Comparison of ENCODE assay signal across 8 mouse cellular contexts in the genomic region with DNA sequence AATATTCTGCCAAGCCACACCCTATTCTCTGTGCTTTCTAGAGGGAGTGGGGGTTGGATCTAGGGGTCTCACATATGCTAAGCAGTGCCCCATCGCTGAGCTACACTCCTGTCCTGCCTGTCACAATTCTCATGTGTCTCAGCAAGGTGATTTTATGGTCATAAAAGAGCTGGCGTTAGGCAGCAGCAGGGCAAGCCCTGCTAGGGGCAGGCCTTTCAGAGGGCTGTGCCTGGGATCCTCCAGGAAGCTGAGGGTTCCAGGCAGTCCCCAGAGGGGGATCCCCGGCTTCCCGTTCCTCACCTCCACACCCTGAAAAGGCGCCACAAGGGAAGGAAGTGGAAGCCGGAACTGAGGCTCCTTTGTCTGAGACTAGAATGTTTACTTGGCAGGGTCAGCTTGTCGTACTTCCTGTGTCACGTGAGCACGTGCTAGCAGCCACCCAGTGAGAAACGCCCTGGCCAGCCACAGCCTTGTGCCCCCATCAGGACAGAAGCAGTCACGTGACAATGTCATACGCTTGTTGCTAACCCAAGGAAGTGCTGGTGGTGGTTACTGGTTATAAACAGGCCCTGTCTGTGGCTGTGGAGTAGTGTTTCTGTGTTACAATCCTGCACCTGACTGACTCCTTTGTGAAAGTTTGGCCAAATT.
DNase-seq lines count a peak whose midpoint lies in the region; ATAC-seq and TF ChIP-seq lines count a peak whose summit lies in the region.

No protein-coding gene starts in this region.

- no peak for TF ChIP-seq POLR2A in CH12.LX (IDR thresholded peaks at IDR 0.05; ENCODE audit: low read depth, low read length)

- H3K79me2 ChIP-seq in CH12.LX (replicated peaks; ENCODE audit: control insufficient read depth, extremely low read depth, insufficient read depth, poor library complexity, severe bottlenecking): no peaks in the 10 kb centered on the region

- peak overlapping the region in 1 of 3 experiments; percentile 19 for H3K4me3 ChIP-seq in CH12.LX (replicated peaks in 1 of 3; ENCODE audit: low read depth in 2 of 3, low read length in 2 of 3, poor library complexity in 1 of 3)
- peak overlapping the region; percentile 7; the same call in 1 of the 2 replicates for H3K4me3 ChIP-seq in intestine, embryonic 15.5 days (replicated peaks)
- peak overlapping the region; percentile 17; the same call in 1 of the 2 replicates for H3K4me3 ChIP-seq in liver, postnatal 0 days (ENCODE audit: low read depth, low read length)
- no peak overlapping the region; the same call in 1 of the 2 replicates for H3K4me3 ChIP-seq in neural tube, embryonic 11.5 days (ENCODE audit: low read depth, low read length)
- no peak overlapping the region for H3K4me3 ChIP-seq in layer of hippocampus, adult 2 months

- peaks cover 6 to 28% of the 10 kb centered on the region in 2 experiments for H3K4me1 ChIP-seq in CH12.LX (ENCODE audit: control insufficient read depth in 1 of 2, insufficient read depth in 2 of 2)
- peaks cover 5% of the 10 kb centered on the region; the same call in 1 of the 2 replicates for H3K4me1 ChIP-seq in intestine, embryonic 15.5 days (replicated peaks)
- peaks cover 6% of the 10 kb centered on the region; the same call in 1 of the 2 replicates for H3K4me1 ChIP-seq in liver, postnatal 0 days (ENCODE audit: insufficient read depth)
- peaks cover 6% of the 10 kb centered on the region; the same call in 1 of the 2 replicates for H3K4me1 ChIP-seq in neural tube, embryonic 11.5 days (ENCODE audit: control insufficient read depth, insufficient read depth, low read length)

- intact Hi-C loops in gastrocnemius, postnatal 36 days (cut with DNase I): loop anchor here (10.0 kb wide), 1 partner anchor 711 kb away; no protein-coding TSS in a partner anchor

- no peak for TF ChIP-seq RAD21 in CH12.LX (IDR thresholded peaks at IDR 0.05; ENCODE audit: low read depth, low read length)

- peak; percentile 82 for DNase-seq in CH12.LX (ENCODE audit: extremely low read depth)
- DNase-seq in brain, adult 2 months (ENCODE audit: low read depth, low spot score): peak; percentile 11
- peak; percentile 22 to 32 for DNase-seq in gastrocnemius, postnatal 36 days
- peak; percentile 73 for DNase-seq in liver, postnatal 0 days
- DNase-seq in neural tube, embryonic 11.5 days (ENCODE audit: low spot score): peak; percentile 67
- DNase-seq in thymus, postnatal 4 days: peak; percentile 73
- no peak for DNase-seq in layer of hippocampus, adult 2 months (ENCODE audit: low spot score in 2 of 2)

- peaks cover 10% of the 10 kb centered on the region for H3K9me3 ChIP-seq in CH12.LX (replicated peaks; ENCODE audit: low read length)
- no peaks in the 10 kb centered on the region for H3K9me3 ChIP-seq in intestine, embryonic 15.5 days
- no peaks in the 10 kb centered on the region for H3K9me3 ChIP-seq in liver, postnatal 0 days (ENCODE audit: low read length)
- no peaks in the 10 kb centered on the region for H3K9me3 ChIP-seq in neural tube, embryonic 11.5 days (ENCODE audit: control insufficient read depth, low read length)

- H3K27ac ChIP-seq in CH12.LX (ENCODE audit: insufficient read depth, low read depth): no peak overlapping the region
- peak overlapping the region; percentile 72 for H3K27ac ChIP-seq in intestine, embryonic 15.5 days
- peak overlapping the region; percentile 29; the same call in 1 of the 2 replicates for H3K27ac ChIP-seq in liver, postnatal 0 days (ENCODE audit: low read depth)
- 0 out of 2 replicates have a peak overlapping the region, but pooled peaks have one; percentile 35 for H3K27ac ChIP-seq in neural tube, embryonic 11.5 days (ENCODE audit: low read depth, low read length)
- H3K27ac ChIP-seq in layer of hippocampus, adult 2 months: no peak overlapping the region

- TF ChIP-seq CTCF in CH12.LX (conservative IDR thresholded peaks at IDR 0.05 in 1 of 2, IDR thresholded peaks at IDR 0.05 in 1 of 2; ENCODE audit: low read depth in 2 of 2, low read length in 2 of 2): no peak
- TF ChIP-seq CTCF in liver, postnatal 0 days (IDR thresholded peaks at IDR 0.05; ENCODE audit: low read depth): no peak
- no peak for TF ChIP-seq CTCF in layer of hippocampus, adult 2 months (conservative IDR thresholded peaks at IDR 0.05)

- H3K27me3 ChIP-seq in CH12.LX (replicated peaks): no peaks in the 10 kb centered on the region
- H3K27me3 ChIP-seq in intestine, embryonic 15.5 days (replicated peaks): peaks cover 6% of the 10 kb centered on the region; the same call in 1 of the 2 replicates
- peaks cover 10% of the 10 kb centered on the region; the same call in 1 of the 2 replicates for H3K27me3 ChIP-seq in liver, postnatal 0 days (ENCODE audit: insufficient read depth, low read length)
- peaks cover 28% of the 10 kb centered on the region for H3K27me3 ChIP-seq in neural tube, embryonic 11.5 days (ENCODE audit: control insufficient read depth, insufficient read depth, low read length)

- no peak overlapping the region for H3K9ac ChIP-seq in CH12.LX (ENCODE audit: insufficient read depth, low read depth)
- H3K9ac ChIP-seq in intestine, embryonic 15.5 days: 0 out of 2 replicates have a peak overlapping the region, but pooled peaks have one; percentile 10
- H3K9ac ChIP-seq in liver, postnatal 0 days (replicated peaks): no peak overlapping the region
- peak overlapping the region; percentile 50 for H3K9ac ChIP-seq in neural tube, embryonic 11.5 days (ENCODE audit: low read length)

- H3K36me3 ChIP-seq in CH12.LX (replicated peaks in 1 of 2; ENCODE audit: control insufficient read depth in 1 of 2, insufficient read depth in 1 of 2, low read length in 1 of 2): no peaks in the 10 kb centered on the region
- H3K36me3 ChIP-seq in intestine, embryonic 15.5 days: no peaks in the 10 kb centered on the region
- no peaks in the 10 kb centered on the region for H3K36me3 ChIP-seq in liver, postnatal 0 days (replicated peaks; ENCODE audit: insufficient read depth, low read length)
- H3K36me3 ChIP-seq in neural tube, embryonic 11.5 days (ENCODE audit: control insufficient read depth, insufficient read depth, low read length): no peaks in the 10 kb centered on the region

- peak; percentile 89 for ATAC-seq in intestine, embryonic 15.5 days
- ATAC-seq in liver, postnatal 0 days: peak; percentile 91
- peak; percentile 79 for ATAC-seq in neural tube, embryonic 11.5 days (ENCODE audit: insufficient read depth, low FRiP score, low TSS enrichment)

- 13% methylated on average over 12 of the region's 12 CpGs for WGBS in intestine, embryonic 15.5 days
- 15% methylated on average over 12 of the region's 12 CpGs for WGBS in liver, postnatal 0 days (ENCODE audit: insufficient replicate concordance)
- WGBS in neural tube, embryonic 11.5 days: 19% methylated on average over 12 of the region's 12 CpGs

- dilution Hi-C loops in CH12.LX (cut with MboI; ENCODE audit: extremely low pct_ligation_motif_present, extremely low pct_unique_long_range_greater_than_20kb, low sequenced_read_pairs): no loop called here

- no peak for TF ChIP-seq EP300 in CH12.LX (IDR thresholded peaks at IDR 0.05; ENCODE audit: low read length)
- peak; percentile 55; the same call in 1 of the 2 replicates for TF ChIP-seq EP300 in liver, postnatal 0 days (IDR thresholded peaks at IDR 0.05; ENCODE audit: low read depth)

- no peak overlapping the region for H3K4me2 ChIP-seq in CH12.LX (ENCODE audit: insufficient read depth, low read depth, poor library complexity, severe bottlenecking)
- peak overlapping the region; percentile 60 for H3K4me2 ChIP-seq in intestine, embryonic 15.5 days (replicated peaks)
- peak overlapping the region; percentile 56 for H3K4me2 ChIP-seq in liver, postnatal 0 days (ENCODE audit: low read depth, low read length)
- H3K4me2 ChIP-seq in neural tube, embryonic 11.5 days (ENCODE audit: low read depth): peak overlapping the region; percentile 36

- in situ Hi-C loops in CH12.LX (cut with MboI; ENCODE audit: low pct_ligation_motif_present, low pct_unique_long_range_greater_than_20kb, low sequenced_read_pairs): loop anchor here (5.0 to 25.0 kb wide), 2 partner anchors 133 to 668 kb away; no protein-coding TSS in a partner anchor

TF ChIP-seq in CH12.LX, 34 proteins besides CTCF, POLR2A, EP300 and RAD21:
- TF ChIP-seq BHLHE40 (IDR thresholded peaks at IDR 0.05; ENCODE audit: low read depth, low read length) (peak; percentile 98), MYC (IDR thresholded peaks at IDR 0.05; ENCODE audit: low read depth, low read length) (0 out of 2 replicates have a peak, but pooled peaks have one; percentile 24), PAX5 (IDR thresholded peaks at IDR 0.05; ENCODE audit: low read length) (no peak), USF1 (IDR thresholded peaks at IDR 0.05; ENCODE audit: low read depth, low read length) (peak; percentile 83), ZNF384 (IDR thresholded peaks at IDR 0.05; ENCODE audit: low read depth, low read length) (no peak; the same call in 1 of the 2 replicates), ELF1 (IDR thresholded peaks at IDR 0.05; ENCODE audit: low read depth, low read length) (peak; percentile 63), POLR2AphosphoS2 (IDR thresholded peaks at IDR 0.05; ENCODE audit: low read depth, low read length) (no peak), MAX (IDR thresholded peaks at IDR 0.05; ENCODE audit: low read length) (peak; percentile 91), CHD1 (IDR thresholded peaks at IDR 0.05; ENCODE audit: low read depth, low read length) (no peak), USF2 (conservative IDR thresholded peaks at IDR 0.05; ENCODE audit: low read depth, low read length) (peak; percentile 84), MXI1 (IDR thresholded peaks at IDR 0.05; ENCODE audit: low read depth, low read length) (no peak), ZMIZ1 (IDR thresholded peaks at IDR 0.05; ENCODE audit: low read depth, low read length) (no peak), ETS1 (conservative IDR thresholded peaks at IDR 0.05; ENCODE audit: low read depth, low read length) (0 out of 2 replicates have a peak, but pooled peaks have one; percentile 30)

Comparison
In these comparisons a context has a peak if more than half of its experiments do, and no peak if none do; other contexts are left out.
1. DNase-seq: peak in CH12.LX (single experiment), brain, adult 2 months (single experiment), gastrocnemius, postnatal 36 days (2 of 2), liver, postnatal 0 days (single experiment), neural tube, embryonic 11.5 days (single experiment) and thymus, postnatal 4 days (single experiment); none in layer of hippocampus, adult 2 months (0 of 2).
2. H3K27ac ChIP-seq: peak in intestine, embryonic 15.5 days (single experiment), liver, postnatal 0 days (single experiment) and neural tube, embryonic 11.5 days (single experiment); none in CH12.LX (single experiment) and layer of hippocampus, adult 2 months (single experiment).
3. H3K4me3 ChIP-seq: peak in intestine, embryonic 15.5 days (single experiment) and liver, postnatal 0 days (single experiment); none in neural tube, embryonic 11.5 days (single experiment) and layer of hippocampus, adult 2 months (single experiment).
4. H3K9ac ChIP-seq: peak in intestine, embryonic 15.5 days (single experiment) and neural tube, embryonic 11.5 days (single experiment); none in CH12.LX (single experiment) and liver, postnatal 0 days (single experiment).
5. Peak in every context shown above with its lines, with median percentiles within 50 percentile points of each other: ATAC-seq.